Mouse (Mus musculus) MEL (cell line): ENCODE results near the gene Msmp. TPM values are rescaled to one million over a fixed set of nuclear protein-coding genes. Genes with fewer than 3 reads are reported as not detected.

ENCODE experiments used
- DNase-seq: peaks from one replicate; pipeline ENCODE4 v3.0.0; 2011; ENCODE audit warnings: low read depth, low spot score
- H3K27ac ChIP-seq: 2 replicates; pipeline ENCODE4 v1.5.1; 2012; ENCODE audit warnings: low read depth, mild to moderate bottlenecking, control low read depth, low read length, moderate library complexity; ENCODE audit not compliant: control insufficient read depth
- H3K27me3 ChIP-seq, 2 experiments: fragments of 150-350 bp in 1 of 2; sonication (generic) in 1 of 2; 2 replicates each; pipeline ENCODE4 v1.6.1; 2012; ENCODE audit warnings: low read length in 2 of 2, mild to moderate bottlenecking in 2 of 2, improper control_type of control experiment in 1 of 2, moderate library complexity in 1 of 2; ENCODE audit not compliant: insufficient read depth in 2 of 2, control insufficient read depth in 1 of 2
- H3K36me3 ChIP-seq, 2 experiments: 2 replicates each; pipeline ENCODE4 v1.6.1; 2012 to 2014; ENCODE audit warnings: low read length in 2 of 2, improper control_type of control experiment in 1 of 2, inconsistent platforms in 1 of 2, mild to moderate bottlenecking in 1 of 2; ENCODE audit not compliant: insufficient read depth in 2 of 2, control insufficient read depth in 1 of 2
- H3K4me1 ChIP-seq, 2 experiments: fragments of 150-350 bp in 1 of 2; sonication (generic) in 1 of 2; 2 replicates each; pipeline ENCODE4 v1.6.1; 2012; ENCODE audit warnings: low read length in 2 of 2, improper control_type of control experiment in 1 of 2, mild to moderate bottlenecking in 1 of 2; ENCODE audit not compliant: insufficient read depth in 2 of 2, control insufficient read depth in 1 of 2
- H3K4me3 ChIP-seq, 2 experiments: fragments of 150-350 bp in 1 of 2; sonication (generic) in 1 of 2; 2 replicates each; pipeline ENCODE4 v1.5.1; 2012; ENCODE audit warnings: low read depth in 2 of 2, low read length in 2 of 2, mild to moderate bottlenecking in 2 of 2, moderate library complexity in 2 of 2, control low read depth in 1 of 2, improper control_type of control experiment in 1 of 2; ENCODE audit not compliant: control insufficient read depth in 1 of 2, insufficient read depth in 1 of 2
- H3K79me2 ChIP-seq: 2 replicates; pipeline ENCODE4 v1.6.1; 2012; ENCODE audit warnings: mild to moderate bottlenecking, low read length, moderate library complexity; ENCODE audit not compliant: control insufficient read depth, poor library complexity, insufficient read depth
- H3K9ac ChIP-seq: 2 replicates; pipeline ENCODE4 v1.6.1; 2012; ENCODE audit warnings: low read depth, mild to moderate bottlenecking, control low read depth, low read length, moderate library complexity; ENCODE audit not compliant: control insufficient read depth, poor library complexity, severe bottlenecking
- H3K9me3 ChIP-seq: fragments of 150-350 bp; sonication (generic); replicated peaks from 2 replicates; pipeline ENCODE4 v1.6.1; 2012; ENCODE audit warnings: mild to moderate bottlenecking, low read length, improper control_type of control experiment, moderate library complexity; ENCODE audit not compliant: insufficient read depth
- CTCF ChIP-seq, 3 experiments: IDR thresholded peaks in 2 of 3; conservative IDR thresholded peaks in 1 of 3; 2 replicates each; pipeline ENCODE4 v1.5.1; 2011 to 2012; ENCODE audit warnings: low read length in 3 of 3, low read depth in 2 of 3, mild to moderate bottlenecking in 2 of 3, improper control_type of control experiment in 1 of 3, inconsistent platforms in 1 of 3, mixed read lengths in 1 of 3, moderate library complexity in 1 of 3; ENCODE audit not compliant: control insufficient read depth in 1 of 3, insufficient read depth in 1 of 3, poor library complexity in 1 of 3, severe bottlenecking in 1 of 3
- ELF1 ChIP-seq: IDR thresholded peaks from 2 replicates; pipeline ENCODE4 v1.6.1; 2014; ENCODE audit warnings: low read depth, mild to moderate bottlenecking, inconsistent platforms, low read length, improper control_type of control experiment, moderate library complexity
- ETS1 ChIP-seq: IDR thresholded peaks from 2 replicates; pipeline ENCODE4 v1.6.1; 2012; ENCODE audit warnings: low read depth, mild to moderate bottlenecking, inconsistent platforms, low read length, improper control_type of control experiment, moderate library complexity
- GABPA ChIP-seq: IDR thresholded peaks from 2 replicates; pipeline ENCODE4 v1.6.1; 2012; ENCODE audit warnings: low read depth, mild to moderate bottlenecking, inconsistent platforms, low read length, improper control_type of control experiment, moderate library complexity
- HCFC1 ChIP-seq: IDR thresholded peaks from 2 replicates; pipeline ENCODE4 v1.6.1; 2012; ENCODE audit warnings: low read depth, mild to moderate bottlenecking, inconsistent platforms, low read length, improper control_type of control experiment, moderate library complexity
- JUND ChIP-seq: IDR thresholded peaks from 2 replicates; pipeline ENCODE4 v1.6.1; 2011; ENCODE audit warnings: low read depth, mild to moderate bottlenecking, improper control_type of control experiment, low read length
- MAFK ChIP-seq: IDR thresholded peaks from 2 replicates; pipeline ENCODE4 v1.6.1; 2011; ENCODE audit warnings: low read depth, mild to moderate bottlenecking, low read length, improper control_type of control experiment, borderline replicate concordance
- MAX ChIP-seq: IDR thresholded peaks from 2 replicates; pipeline ENCODE4 v1.6.1; 2011; ENCODE audit warnings: low read length, improper control_type of control experiment
- MAZ ChIP-seq: IDR thresholded peaks from 2 replicates; pipeline ENCODE4 v1.6.1; 2012; ENCODE audit warnings: low read depth, mild to moderate bottlenecking, inconsistent platforms, low read length, improper control_type of control experiment
- MEF2A ChIP-seq: IDR thresholded peaks from 2 replicates; pipeline ENCODE4 v1.6.1; 2014; ENCODE audit warnings: low read depth, mild to moderate bottlenecking, inconsistent platforms, low read length, improper control_type of control experiment; ENCODE audit not compliant: poor library complexity, insufficient replicate concordance, severe bottlenecking; ENCODE audit errors: extremely low read depth
- MXI1 ChIP-seq: IDR thresholded peaks from 2 replicates; pipeline ENCODE4 v1.6.1; 2011; ENCODE audit warnings: mild to moderate bottlenecking, low read depth, low read length, improper control_type of control experiment
- MYB ChIP-seq: IDR thresholded peaks from 2 replicates; pipeline ENCODE4 v1.6.1; 2011; ENCODE audit warnings: mild to moderate bottlenecking, low read depth, low read length, improper control_type of control experiment
- MYC ChIP-seq: IDR thresholded peaks from 2 replicates; pipeline ENCODE4 v1.6.1; 2011; ENCODE audit warnings: low read depth, mild to moderate bottlenecking, low read length, improper control_type of control experiment, moderate library complexity
- NELFE ChIP-seq: IDR thresholded peaks from 2 replicates; pipeline ENCODE4 v1.6.1; 2011; ENCODE audit warnings: low read depth, low read length, improper control_type of control experiment
- POLR2A ChIP-seq, 2 experiments: IDR thresholded peaks; 2 replicates each; pipeline ENCODE4 v1.6.1; 2011 to 2012; ENCODE audit warnings: low read length in 2 of 2, mild to moderate bottlenecking in 2 of 2, control low read depth in 1 of 2, improper control_type of control experiment in 1 of 2, low read depth in 1 of 2, moderate library complexity in 1 of 2; ENCODE audit not compliant: control insufficient read depth in 1 of 2, insufficient read depth in 1 of 2, poor library complexity in 1 of 2
- POLR2AphosphoS2 ChIP-seq: IDR thresholded peaks from 2 replicates; pipeline ENCODE4 v1.6.1; 2011; ENCODE audit warnings: low read length, improper control_type of control experiment
- POLR2AphosphoS5 ChIP-seq: IDR thresholded peaks from 2 replicates; pipeline ENCODE4 v1.6.1; 2012; ENCODE audit warnings: low read depth, borderline replicate concordance, mild to moderate bottlenecking, inconsistent platforms, low read length, moderate library complexity, mixed read lengths
- RCOR1 ChIP-seq: IDR thresholded peaks from 2 replicates; pipeline ENCODE4 v1.6.1; 2012; ENCODE audit warnings: low read depth, mild to moderate bottlenecking, inconsistent platforms, low read length, improper control_type of control experiment
- SIN3A ChIP-seq: IDR thresholded peaks from 2 replicates; pipeline ENCODE4 v1.6.1; 2012; ENCODE audit warnings: low read length, improper control_type of control experiment, inconsistent platforms
- SMC3 ChIP-seq: IDR thresholded peaks from 2 replicates; pipeline ENCODE4 v1.6.1; 2011; ENCODE audit warnings: low read depth, low read length, improper control_type of control experiment
- TAL1 ChIP-seq: IDR thresholded peaks from 2 replicates; pipeline ENCODE4 v1.6.1; 2012; ENCODE audit warnings: mild to moderate bottlenecking, inconsistent platforms, low read length, moderate library complexity, mixed read lengths
- TBP ChIP-seq: IDR thresholded peaks from 2 replicates; pipeline ENCODE4 v1.8.0; 2011; ENCODE audit warnings: low read depth, low read length, improper control_type of control experiment
- UBTF ChIP-seq: IDR thresholded peaks from 2 replicates; pipeline ENCODE4 v1.6.1; 2012; ENCODE audit warnings: low read depth, mild to moderate bottlenecking, inconsistent platforms, low read length, improper control_type of control experiment, moderate library complexity, borderline replicate concordance; ENCODE audit not compliant: insufficient read depth
- USF2 ChIP-seq, 2 experiments: IDR thresholded peaks; 2 replicates each; pipeline ENCODE4 v1.6.1; 2011 to 2012; ENCODE audit warnings: improper control_type of control experiment in 2 of 2, low read length in 2 of 2, borderline replicate concordance in 1 of 2, inconsistent platforms in 1 of 2, low read depth in 1 of 2, mild to moderate bottlenecking in 1 of 2; ENCODE audit not compliant: insufficient read depth in 1 of 2
- ZC3H11A ChIP-seq: IDR thresholded peaks from 2 replicates; pipeline ENCODE4 v1.6.1; 2012; ENCODE audit warnings: low read depth, mild to moderate bottlenecking, inconsistent platforms, low read length, improper control_type of control experiment
- ZNF384 ChIP-seq: IDR thresholded peaks from 2 replicates; pipeline ENCODE4 v1.6.1; 2012; ENCODE audit warnings: low read depth, mild to moderate bottlenecking, inconsistent platforms, low read length, improper control_type of control experiment
- polyA plus RNA-seq, 2 experiments: library from polyadenylated mRNA; stranded (reverse) in 1 of 2; unstranded in 1 of 2; fragments of >175 nt in 1 of 2; fragments of >200 nt in 1 of 2; gene quantifications; 2 replicates each; pipeline versions ENCODE4 v1.2.1 to v1.2.4; 2012; ENCODE audit warnings: low replicate concordance in 2 of 2, low read depth in 1 of 2; ENCODE audit not compliant: insufficient read length in 2 of 2, insufficient read depth in 1 of 2, missing spikeins in 1 of 2
- total RNA-seq: library from RNA; depleted of rRNA; stranded (reverse); fragments of 300-350 nt; gene quantifications from 2 replicates; pipeline ENCODE4 v1.2.3, GENCODE M21; 2012

Gene Msmp
- total and polyA plus RNA-seq, 3 experiments = 0.73 to 2.5 TPM; not detected in 1

DNA sequence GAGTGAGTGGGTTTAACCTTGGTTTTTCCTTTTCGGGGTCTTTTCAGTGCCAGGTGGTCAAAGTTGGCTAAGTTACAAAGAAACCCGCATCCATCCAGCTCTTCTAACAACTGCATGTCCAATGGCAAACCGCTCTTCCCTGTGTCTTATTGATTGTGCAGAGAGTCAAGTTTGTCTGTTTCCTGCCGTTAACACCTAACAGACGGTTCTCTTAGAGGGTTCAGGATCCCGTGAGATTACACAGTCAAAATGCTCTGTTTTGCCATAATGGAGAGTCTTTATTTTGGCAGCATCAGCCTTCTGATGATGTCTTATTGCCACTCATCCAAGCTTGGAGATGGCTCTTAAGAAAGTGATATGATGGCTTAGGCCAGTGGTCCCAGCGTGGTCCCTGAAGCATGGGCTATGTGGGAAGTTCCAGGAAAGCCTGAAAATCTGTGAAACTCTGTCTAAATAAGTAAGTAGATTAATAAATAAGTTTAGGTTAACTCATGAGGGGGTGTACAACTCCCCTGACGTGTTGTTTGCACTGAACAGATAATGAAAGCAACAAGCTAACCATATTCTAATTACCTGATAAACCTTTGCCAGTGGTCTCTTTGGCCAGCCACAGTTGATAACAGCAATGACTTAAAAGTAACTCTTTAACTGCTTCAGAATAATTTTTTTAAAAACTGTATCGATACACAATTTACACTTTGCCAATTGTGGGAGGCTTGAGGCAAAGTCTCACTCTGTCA is 16.1 kb upstream of the Msmp start (continued):
- TF ChIP-seq ETS1 (peak; percentile 91), MAFK (no peak), POLR2AphosphoS2 (no peak), GABPA (no peak), UBTF (no peak), CTCF (IDR thresholded peaks at IDR 0.05 in 2 of 3, conservative IDR thresholded peaks at IDR 0.05 in 1 of 3; ENCODE audit: control insufficient read depth in 1 of 3, insufficient read depth in 1 of 3, low read depth in 2 of 3, low read length in 3 of 3, poor library complexity in 1 of 3, severe bottlenecking in 1 of 3) (no peak), USF2 (IDR thresholded peaks at IDR 0.05; ENCODE audit: borderline replicate concordance in 1 of 2, insufficient read depth in 1 of 2, low read depth in 1 of 2, low read length in 2 of 2) (no peak), RCOR1 (peak; percentile 90), ZC3H11A (no peak), MEF2A (no peak), MXI1 (no peak; the same call in 1 of the 2 replicates), POLR2AphosphoS5 (no peak), SMC3 (no peak), MYB (peak; percentile 81), MAZ (no peak), ELF1 (no peak), TBP (0 out of 2 replicates have a peak, but pooled peaks have one; percentile 13), NELFE (no peak), POLR2A (IDR thresholded peaks at IDR 0.05; ENCODE audit: control insufficient read depth in 1 of 2, insufficient read depth in 1 of 2, low read depth in 1 of 2, low read length in 2 of 2, poor library complexity in 1 of 2) (no peak), ZNF384 (no peak)

GRCm38 (mm10) chr4:43598650-43599380 is 14.5 kb upstream of the Msmp start:
- Histone ChIP-seq H3K79me2 (no peaks in the 10 kb centered on the region), H3K9me3 (no peaks in the 10 kb centered on the region), H3K4me1 (peaks cover 29 to 31% of the 10 kb centered on the region in 2 experiments), H3K9ac (peak overlapping the region; percentile 15), H3K27me3 (no peaks in the 10 kb centered on the region), H3K4me3 (peak overlapping the region in 1 of 2 experiments; percentile 12; a peak in 1 of 4 replicates), H3K36me3 (peaks cover 0 to 41% of the 10 kb centered on the region in 2 experiments; a peak in 2 of 4 replicates), H3K27ac (peak overlapping the region; percentile 48)
- peak; percentile 89 for TF ChIP-seq MXI1
- TF ChIP-seq TAL1 = no peak
- TF ChIP-seq HCFC1 = no peak
- no peak for TF ChIP-seq JUND
- TF ChIP-seq MYC = peak; percentile 76
- TF ChIP-seq MAX = no peak
- TF ChIP-seq MAFK = no peak
- no peak for TF ChIP-seq SIN3A
- DNase-seq = no peak
